Mouse (Mus musculus) heart, embryonic 12.5 days (tissue): ENCODE results near the gene U2af2. TPM values are rescaled to one million over a fixed set of nuclear protein-coding genes. Genes with fewer than 3 reads are reported as not detected.
A peak's percentile ranks its signal among the peaks of the same experiment; 100 is the strongest.

Experiments used
- ATAC-seq: fragments of 200-750 bp; cut with Nextera tagmentation; 2 replicates; pipeline ENCODE4 v1.8.0; 2017; ENCODE audit warnings: moderate TSS enrichment, moderate library complexity; ENCODE audit not compliant: insufficient number of reproducible peaks, low FRiP score
- H3K27ac ChIP-seq: fragments of 300-500 bp; sonication (generic); 2 replicates; pipeline ENCODE4 v1.5.1; 2016; ENCODE audit warnings: mild to moderate bottlenecking, moderate library complexity; ENCODE audit not compliant: poor library complexity, severe bottlenecking
- H3K27me3 ChIP-seq: fragments of 300-500 bp; sonication (generic); replicated peaks from 2 replicates; pipeline ENCODE4 v1.6.1; 2016; ENCODE audit warnings: mild to moderate bottlenecking, moderate library complexity
- H3K36me3 ChIP-seq: fragments of 300-500 bp; sonication (generic); 2 replicates; pipeline ENCODE4 v1.6.1; 2016; ENCODE audit warnings: mild to moderate bottlenecking, moderate library complexity
- H3K4me1 ChIP-seq: fragments of 300-500 bp; sonication (generic); replicated peaks from 2 replicates; pipeline ENCODE4 v1.6.1; 2016; ENCODE audit warnings: mild to moderate bottlenecking
- H3K4me2 ChIP-seq: fragments of 300-500 bp; sonication (generic); 2 replicates; pipeline ENCODE4 v1.6.1; 2016; ENCODE audit warnings: mild to moderate bottlenecking, moderate library complexity
- H3K4me3 ChIP-seq: fragments of 300-500 bp; sonication (generic); 2 replicates; pipeline ENCODE4 v1.5.1; 2016; ENCODE audit warnings: mild to moderate bottlenecking
- H3K9ac ChIP-seq: fragments of 300-500 bp; sonication (generic); 2 replicates; pipeline ENCODE4 v1.6.1; 2016; ENCODE audit warnings: mild to moderate bottlenecking, moderate library complexity
- H3K9me3 ChIP-seq: fragments of 300-500 bp; sonication (generic); replicated peaks from 2 replicates; pipeline ENCODE4 v1.6.1; 2016; ENCODE audit warnings: mild to moderate bottlenecking, moderate library complexity
- WGBS: fragments of 180-500 bp; shearing (Covaris S2); methylation state at CpG from one replicate; pipeline ENCODE4 v1.1.7; 2016; 5-methylcytosine and 5-hydroxymethylcytosine counted together
- polyA plus RNA-seq: library from polyadenylated mRNA; unstranded; fragments of >200 nt; fragmentation: Nextera tagmentation; extraction: Ambion mirVana; gene quantifications from 2 replicates; pipeline ENCODE4 v1.2.1, GENCODE M21; 2016

U2af2 gene
- polyA plus RNA-seq, 1 experiment from 2014 or later: 81.7 TPM

DNA sequence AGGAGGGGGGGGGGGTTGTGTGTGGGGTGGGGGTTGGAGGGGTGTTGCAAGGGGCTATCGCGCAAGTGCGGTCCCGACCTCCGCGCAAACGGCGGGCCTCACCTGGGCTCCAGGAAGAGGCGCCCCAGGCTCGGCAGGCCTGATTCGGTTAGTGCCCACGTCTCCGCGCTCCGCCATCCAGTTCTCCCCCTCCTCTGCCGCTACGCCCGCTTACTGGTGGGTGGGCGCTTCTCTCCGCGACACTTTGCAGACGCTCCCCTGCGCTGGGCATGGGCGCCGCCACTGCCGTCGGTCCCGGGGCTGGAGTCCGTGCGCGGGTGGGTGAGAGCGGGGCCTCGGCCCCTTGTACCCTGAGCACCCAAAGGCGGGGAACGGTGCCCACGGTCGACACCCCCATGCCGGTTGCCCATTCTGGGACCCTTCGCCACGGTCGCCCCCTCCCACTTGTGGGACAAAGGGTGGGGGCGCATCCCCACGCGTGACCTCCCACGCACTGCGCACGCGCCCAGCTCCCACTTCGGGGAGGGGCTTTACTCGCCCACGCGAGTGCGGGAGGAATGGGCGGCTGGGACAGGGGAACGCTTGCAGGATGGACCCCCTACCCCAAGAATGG lies 5.2 kb upstream of the U2af2 start:
- peak overlapping the region; percentile 57 for H3K9ac ChIP-seq
- H3K4me1 ChIP-seq: peaks cover 42% of the 10 kb centered on the region
- no peak for ATAC-seq
- WGBS: 3% methylated on average over 44 of the region's 55 CpGs
- no peak overlapping the region for H3K27ac ChIP-seq
- peak overlapping the region; percentile 64 for H3K4me2 ChIP-seq
- H3K36me3 ChIP-seq: no peaks in the 10 kb centered on the region
- H3K9me3 ChIP-seq: no peaks in the 10 kb centered on the region
- peaks cover 72% of the 10 kb centered on the region for H3K27me3 ChIP-seq
- peak overlapping the region; percentile 42 for H3K4me3 ChIP-seq

DNA sequence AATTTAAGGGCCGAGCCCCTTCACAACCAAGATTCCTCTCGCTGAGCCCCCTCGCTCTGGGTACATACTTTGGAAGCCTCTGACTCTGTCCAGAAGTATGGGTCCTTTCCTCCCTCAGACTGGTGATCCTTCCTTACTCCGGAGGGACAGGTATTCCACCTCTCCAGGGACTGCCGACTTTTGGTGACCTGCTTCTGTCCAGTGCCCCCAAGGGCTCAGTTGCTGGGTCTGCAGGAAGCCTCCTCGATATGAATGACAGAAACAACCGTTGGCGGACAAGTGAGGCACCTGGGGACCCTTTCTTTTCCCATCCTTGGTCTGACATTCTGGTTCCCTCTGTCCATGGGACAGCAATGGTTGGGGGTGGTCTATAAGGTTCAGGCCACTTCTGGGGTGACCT lies 4.6 kb upstream of the U2af2 start:
- Histone ChIP-seq H3K4me1 (peaks cover 35% of the 10 kb centered on the region), H3K9ac (no peak overlapping the region), H3K4me2 (peak overlapping the region; percentile 64; the same call in 1 of the 2 replicates)

DNA sequence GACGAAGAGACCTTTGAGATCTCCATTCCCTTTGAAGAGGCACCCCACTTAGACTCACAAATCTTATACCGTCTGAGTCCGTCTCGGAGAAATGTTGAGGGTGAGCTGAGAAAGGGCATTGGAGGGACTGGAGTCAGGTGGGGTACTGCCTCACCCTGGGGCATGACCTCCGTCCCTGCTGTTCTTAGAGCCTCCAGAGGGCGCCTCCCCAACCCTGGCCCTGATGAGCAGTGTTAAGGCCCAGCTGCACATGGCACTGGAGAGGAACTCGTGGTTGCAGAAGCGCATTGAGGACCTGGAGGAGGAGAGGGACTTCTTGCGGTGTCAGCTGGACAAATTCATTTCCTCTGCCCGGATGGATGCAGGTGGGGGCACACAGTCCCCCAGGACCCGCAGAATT lies 4.1 kb upstream of the U2af2 start:
- Histone ChIP-seq H3K27me3 (peaks cover 61% of the 10 kb centered on the region), H3K9me3 (no peaks in the 10 kb centered on the region), H3K4me2 (no peak overlapping the region), H3K36me3 (no peaks in the 10 kb centered on the region), H3K4me1 (peaks cover 31% of the 10 kb centered on the region), H3K27ac (no peak overlapping the region), H3K4me3 (no peak overlapping the region), H3K9ac (no peak overlapping the region)
- WGBS: 32% methylated on average over 11 of the region's 11 CpGs
- no peak for ATAC-seq

More for the DNA sequence above, 4.6 kb upstream of the U2af2 start:
- Histone ChIP-seq H3K27ac (no peak overlapping the region), H3K4me3 (peak overlapping the region; percentile 42; the same call in 1 of the 2 replicates), H3K9me3 (no peaks in the 10 kb centered on the region), H3K27me3 (peaks cover 66% of the 10 kb centered on the region), H3K36me3 (no peaks in the 10 kb centered on the region)
- no peak for ATAC-seq
- WGBS: 31% methylated on average over 8 of the region's 8 CpGs

DNA sequence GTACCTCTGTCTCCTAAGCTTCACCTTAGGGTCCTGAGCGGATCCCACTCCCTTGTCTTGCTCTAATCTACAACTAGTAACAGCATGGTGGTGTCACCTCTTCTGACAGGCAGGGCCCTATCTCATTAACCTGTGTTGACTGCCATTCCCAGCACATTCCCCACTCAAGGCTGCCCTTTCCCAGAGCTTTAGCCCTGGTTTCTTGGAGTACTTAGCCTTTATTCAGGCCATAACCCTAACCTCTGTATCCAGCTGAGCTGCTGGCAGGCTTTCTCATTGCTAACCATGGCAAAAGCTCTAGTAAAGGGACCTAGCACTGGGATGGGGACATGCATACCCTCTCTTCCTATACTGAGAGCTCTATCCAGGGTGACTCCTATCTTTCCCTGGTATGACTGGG lies 3.3 kb upstream of the U2af2 start:
- no peak overlapping the region for H3K27ac ChIP-seq
- 77% methylated on average over 1 of the region's 1 CpGs for WGBS
- H3K9me3 ChIP-seq: no peaks in the 10 kb centered on the region
- H3K36me3 ChIP-seq: no peaks in the 10 kb centered on the region
- peaks cover 53% of the 10 kb centered on the region for H3K27me3 ChIP-seq
- no peak overlapping the region for H3K4me3 ChIP-seq
- no peak overlapping the region for H3K4me2 ChIP-seq
- ATAC-seq: no peak
- no peak overlapping the region for H3K9ac ChIP-seq
- peaks cover 28% of the 10 kb centered on the region for H3K4me1 ChIP-seq

DNA sequence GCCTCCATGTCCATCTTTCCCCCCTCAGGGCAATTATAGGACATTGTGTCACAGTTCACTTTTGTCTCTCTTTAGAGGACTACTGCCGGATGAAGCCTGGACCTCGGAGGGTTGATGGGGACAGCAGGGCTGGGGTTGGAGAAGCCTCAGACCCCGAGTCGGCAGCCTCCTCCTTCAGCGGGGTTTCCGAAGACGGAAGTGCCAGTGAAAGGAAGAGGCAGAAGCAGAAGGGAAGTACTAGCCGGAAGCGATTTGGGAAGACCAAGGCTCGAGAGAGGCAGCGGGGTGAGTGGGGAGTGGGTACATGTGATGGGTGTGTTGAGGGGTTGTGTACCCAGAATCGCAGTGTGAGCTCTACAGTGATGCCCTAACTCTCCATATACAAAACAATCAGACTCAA lies 2.5 kb upstream of the U2af2 start:
- Histone ChIP-seq H3K4me2 (peak overlapping the region; percentile 92; the same call in 1 of the 2 replicates), H3K27ac (no peak overlapping the region), H3K9ac (no peak overlapping the region), H3K36me3 (no peaks in the 10 kb centered on the region), H3K9me3 (no peaks in the 10 kb centered on the region), H3K4me1 (peaks cover 30% of the 10 kb centered on the region), H3K27me3 (peaks cover 45% of the 10 kb centered on the region), H3K4me3 (no peak overlapping the region)
- WGBS: 91% methylated on average over 12 of the region's 12 CpGs
- ATAC-seq: no peak

DNA sequence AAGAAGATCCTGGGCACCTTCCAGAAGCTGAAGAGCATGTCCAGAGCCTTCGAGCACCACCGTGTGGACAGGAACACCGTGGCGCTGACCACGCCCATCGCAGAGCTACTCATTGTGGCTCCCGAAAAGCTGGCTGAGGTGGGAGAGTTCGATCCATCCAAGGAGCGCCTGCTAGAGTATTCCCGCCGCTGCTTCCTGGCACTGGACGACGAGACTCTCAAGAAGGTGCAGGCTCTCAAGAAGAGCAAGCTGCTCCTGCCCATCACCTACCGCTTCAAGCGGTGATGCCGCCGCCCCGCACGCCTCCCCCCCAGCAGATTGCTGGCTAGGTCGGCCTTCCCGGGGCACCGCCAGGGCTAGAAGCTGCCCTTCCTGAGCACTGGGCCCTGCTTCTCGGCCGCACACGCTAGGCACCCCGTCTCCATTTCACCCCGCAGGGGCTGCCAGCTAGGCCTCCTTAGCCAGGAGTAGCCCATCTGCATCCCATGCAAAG lies 1.7 kb upstream of the U2af2 start:
- Histone ChIP-seq H3K36me3 (no peaks in the 10 kb centered on the region), H3K4me2 (peak overlapping the region; percentile 92), H3K9me3 (no peaks in the 10 kb centered on the region), H3K27me3 (peaks cover 37% of the 10 kb centered on the region), H3K4me3 (peak overlapping the region; percentile 83), H3K4me1 (peaks cover 33% of the 10 kb centered on the region), H3K27ac (peak overlapping the region; percentile 99), H3K9ac (peak overlapping the region; percentile 93)
- 2% methylated on average over 27 of the region's 27 CpGs for WGBS
- ATAC-seq: no peak

DNA sequence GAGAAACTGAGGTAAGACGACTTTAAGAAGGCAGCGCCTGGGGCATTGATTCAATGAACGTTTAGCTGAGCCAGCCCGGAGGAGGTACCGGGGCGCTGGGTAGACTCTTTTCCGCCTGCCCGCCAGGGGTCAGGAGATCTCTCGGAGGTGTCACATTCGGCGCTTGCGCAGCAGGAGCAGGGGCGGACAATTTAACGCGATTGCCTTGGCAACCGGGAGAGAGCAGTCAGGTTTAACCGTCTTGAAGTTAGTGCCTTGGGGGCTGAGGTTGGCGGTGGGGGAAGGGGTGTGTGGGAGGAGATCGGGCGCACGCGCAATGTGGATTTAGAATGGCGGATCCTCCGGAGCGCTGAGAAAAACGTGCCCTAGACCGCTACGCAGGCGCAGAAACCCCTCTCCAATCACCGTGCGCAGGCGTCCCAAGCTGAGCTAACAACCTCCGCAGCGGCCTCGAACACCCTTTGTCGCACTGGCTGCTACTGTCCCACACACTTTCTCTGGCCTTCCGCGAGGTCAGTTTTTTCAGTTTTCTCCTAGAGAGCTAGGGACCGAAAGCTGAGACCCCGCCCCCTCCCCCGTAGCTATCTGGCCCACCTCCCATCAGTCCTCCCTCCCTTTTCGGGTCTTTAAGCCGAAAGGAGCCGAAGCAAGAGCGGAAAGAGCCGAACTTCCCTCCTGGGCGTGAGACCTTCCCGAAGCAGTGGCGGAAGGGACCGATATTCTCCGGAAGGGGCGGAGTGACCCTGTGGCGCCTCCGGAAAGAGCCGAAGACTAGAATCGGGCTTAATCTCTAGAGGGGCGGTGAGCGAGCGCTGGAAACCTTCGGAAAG lies 784 bp upstream of the U2af2 start:
- Histone ChIP-seq H3K27me3 (peaks cover 28% of the 10 kb centered on the region), H3K4me3 (peak overlapping the region; percentile 83), H3K4me1 (peaks cover 42% of the 10 kb centered on the region), H3K9ac (peak overlapping the region; percentile 93), H3K4me2 (peak overlapping the region; percentile 92), H3K9me3 (no peaks in the 10 kb centered on the region), H3K27ac (peak overlapping the region; percentile 99), H3K36me3 (peaks cover 5% of the 10 kb centered on the region)
- ATAC-seq: peak; percentile 91
- WGBS: under 1% methylated on average over 60 of the region's 60 CpGs

DNA sequence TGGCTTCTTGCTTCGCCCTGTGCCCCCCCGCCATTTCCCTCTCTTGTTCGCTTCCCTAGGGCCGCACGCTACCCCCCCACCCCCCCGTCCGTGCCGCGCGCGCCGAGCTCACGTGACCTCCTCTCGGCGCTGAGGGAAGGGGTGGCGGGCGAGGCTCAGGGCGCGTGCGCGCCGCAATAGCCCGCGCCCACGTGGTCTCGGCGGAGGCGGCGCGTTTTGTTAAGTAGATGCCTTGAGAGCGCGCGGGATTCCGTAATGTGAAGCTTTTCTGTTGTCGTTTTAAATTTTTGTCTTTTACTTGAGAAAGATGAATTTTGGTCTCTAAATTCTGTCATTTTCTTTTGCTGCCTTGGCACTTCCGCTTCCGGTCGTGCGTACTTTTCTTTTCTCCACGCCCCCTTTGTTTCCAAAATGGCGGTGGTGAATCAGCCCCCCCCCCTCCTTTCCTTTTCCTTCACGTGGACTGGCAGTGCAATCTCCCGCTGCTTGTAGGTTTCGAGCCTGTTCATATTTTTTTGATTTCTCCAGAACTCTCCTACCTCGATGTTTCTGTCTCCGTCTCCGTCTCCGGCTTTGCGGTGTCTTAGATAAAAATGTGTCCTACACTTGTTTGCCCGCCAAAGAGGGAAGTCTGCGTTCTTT lies 538 bp downstream of the U2af2 start:
- Histone ChIP-seq H3K9me3 (no peaks in the 10 kb centered on the region), H3K4me2 (peak overlapping the region; percentile 92), H3K4me3 (peak overlapping the region; percentile 83), H3K27ac (peak overlapping the region; percentile 99), H3K36me3 (peaks cover 18% of the 10 kb centered on the region), H3K9ac (peak overlapping the region; percentile 93), H3K4me1 (peaks cover 41% of the 10 kb centered on the region), H3K27me3 (peaks cover 15% of the 10 kb centered on the region)
- ATAC-seq: peak; percentile 75
- under 1% methylated on average over 51 of the region's 51 CpGs for WGBS

DNA sequence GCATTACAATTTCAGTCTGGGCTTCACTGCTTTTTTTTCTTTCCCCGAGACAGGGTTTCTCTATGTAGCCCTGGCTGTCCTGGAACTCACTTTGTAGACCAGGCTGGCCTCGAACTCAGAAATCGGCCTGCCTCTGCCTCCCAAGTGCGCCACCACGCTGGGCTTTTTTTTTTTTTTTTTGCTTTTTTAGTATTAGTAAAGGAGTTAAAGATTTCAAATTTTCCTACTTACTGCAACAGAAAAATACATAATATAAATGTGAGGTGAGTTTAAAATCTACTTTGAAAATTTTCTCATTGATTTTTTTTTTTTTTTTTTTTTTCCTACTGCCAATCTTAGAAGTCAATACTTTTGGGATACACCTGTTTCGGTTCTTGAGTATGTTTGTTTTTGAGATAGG lies 2.9 kb downstream of the U2af2 start:
- H3K4me1 ChIP-seq: peaks cover 39% of the 10 kb centered on the region
- H3K4me3 ChIP-seq: no peak overlapping the region
- H3K27me3 ChIP-seq: no peaks in the 10 kb centered on the region
- H3K27ac ChIP-seq: no peak overlapping the region
- ATAC-seq: no peak
- 90% methylated on average over 6 of the region's 6 CpGs for WGBS
- H3K9ac ChIP-seq: no peak overlapping the region
- peaks cover 42% of the 10 kb centered on the region for H3K36me3 ChIP-seq
- no peak overlapping the region for H3K4me2 ChIP-seq
- H3K9me3 ChIP-seq: no peaks in the 10 kb centered on the region

GRCm38 (mm10) chr7:5073586-5073985 lies 11.6 kb downstream of the U2af2 start:
- no peak overlapping the region for H3K4me2 ChIP-seq
- peak; percentile 85 for ATAC-seq
- H3K27ac ChIP-seq: peak overlapping the region; percentile 18; the same call in 1 of the 2 replicates
- no peaks in the 10 kb centered on the region for H3K9me3 ChIP-seq
- WGBS: 67% methylated on average over 1 of the region's 1 CpGs
- peaks cover 3% of the 10 kb centered on the region; the same call in 1 of the 2 replicates for H3K4me1 ChIP-seq
- no peak overlapping the region for H3K4me3 ChIP-seq
- no peaks in the 10 kb centered on the region for H3K27me3 ChIP-seq
- peaks cover 97% of the 10 kb centered on the region for H3K36me3 ChIP-seq
- H3K9ac ChIP-seq: no peak overlapping the region

- H3K4me3 ChIP-seq: no peak overlapping the region
- no peaks in the 10 kb centered on the region for H3K27me3 ChIP-seq
- peaks cover 3% of the 10 kb centered on the region; the same call in 1 of the 2 replicates for H3K4me1 ChIP-seq
- no peak overlapping the region for H3K4me2 ChIP-seq
- no peak overlapping the region for H3K27ac ChIP-seq
- H3K36me3 ChIP-seq: peaks cover 88% of the 10 kb centered on the region
- no peak for ATAC-seq
- no peaks in the 10 kb centered on the region for H3K9me3 ChIP-seq
- 90% methylated on average over 5 of the region's 5 CpGs for WGBS
- no peak overlapping the region for H3K9ac ChIP-seq
Measured at GRCm38 (mm10) chr7:5074984-5075383, 13.0 kb downstream of the U2af2 start.
